Mouse (Mus musculus) brown adipose tissue, adult 24 weeks (tissue): Measurements from ENCODE around the gene Glis3. TPM values are rescaled to one million over a fixed set of nuclear protein-coding genes. Genes with fewer than 3 reads are reported as not detected.

Experiments used
- H3K27ac ChIP-seq: fragments of 200-500 bp; replicated peaks from 2 replicates; pipeline ENCODE4 v1.5.1; 2012; ENCODE audit warnings: low read depth, mild to moderate bottlenecking, low read length
- H3K4me1 ChIP-seq: fragments of 200-500 bp; 2 replicates; pipeline ENCODE4 v1.6.1; 2012; ENCODE audit warnings: low read length, mixed read lengths; ENCODE audit not compliant: control insufficient read depth, insufficient read depth, insufficient read length
- H3K4me3 ChIP-seq: fragments of 200-500 bp; 2 replicates; pipeline ENCODE4 v1.5.1; 2012; ENCODE audit warnings: low read depth, mild to moderate bottlenecking, low read length, moderate library complexity; ENCODE audit not compliant: insufficient read depth
- polyA plus RNA-seq: library from polyadenylated mRNA; stranded (reverse); fragments of >200 nt; gene quantifications from 2 replicates; pipeline ENCODE4 v1.2.4, GENCODE M21; 2012; ENCODE audit not compliant: missing spikeins, insufficient read depth, insufficient read length

The Glis3 gene
- polyA plus RNA-seq, 1 experiment = 4.2 TPM

GRCm38 (mm10) chr19:28299211-28299775 lies 380.6 kb downstream of the Glis3 start:
- no peak overlapping the region for H3K27ac ChIP-seq
- no peaks in the 10 kb centered on the region; the same call in 1 of the 2 replicates for H3K4me1 ChIP-seq
- H3K4me3 ChIP-seq = no peak overlapping the region

GRCm38 (mm10) chr19:28298669-28299068 lies 381.2 kb downstream of the Glis3 start:
- H3K4me3 ChIP-seq = no peak overlapping the region
- no peak overlapping the region for H3K27ac ChIP-seq
- H3K4me1 ChIP-seq = no peaks in the 10 kb centered on the region; the same call in 1 of the 2 replicates

- no peak overlapping the region for H3K4me3 ChIP-seq
- no peak overlapping the region for H3K27ac ChIP-seq
- H3K4me1 ChIP-seq = no peaks in the 10 kb centered on the region
Measured at GRCm38 (mm10) chr19:28291596-28291995, 388.3 kb downstream of the Glis3 start.

- Histone ChIP-seq H3K4me1 (no peaks in the 10 kb centered on the region), H3K4me3 (no peak overlapping the region), H3K27ac (no peak overlapping the region)
Measured at GRCm38 (mm10) chr19:28289457-28289856, 390.4 kb downstream of the Glis3 start.

GRCm38 (mm10) chr19:28287431-28287830 lies 392.4 kb downstream of the Glis3 start:
- Histone ChIP-seq H3K27ac (no peak overlapping the region), H3K4me1 (no peaks in the 10 kb centered on the region), H3K4me3 (no peak overlapping the region)

GRCm38 (mm10) chr19:28284098-28284569 lies 395.7 kb downstream of the Glis3 start:
- Histone ChIP-seq H3K27ac (no peak overlapping the region), H3K4me1 (no peaks in the 10 kb centered on the region), H3K4me3 (no peak overlapping the region)

GRCm38 (mm10) chr19:28283241-28284097 lies 396.4 kb downstream of the Glis3 start:
- Histone ChIP-seq H3K4me3 (no peak overlapping the region), H3K27ac (no peak overlapping the region), H3K4me1 (no peaks in the 10 kb centered on the region)

GRCm38 (mm10) chr19:28281405-28281804 lies 398.5 kb downstream of the Glis3 start:
- H3K4me1 ChIP-seq = no peaks in the 10 kb centered on the region
- no peak overlapping the region for H3K27ac ChIP-seq
- no peak overlapping the region for H3K4me3 ChIP-seq

GRCm38 (mm10) chr19:28277104-28277503 lies 402.8 kb downstream of the Glis3 start:
- Histone ChIP-seq H3K4me3 (no peak overlapping the region), H3K4me1 (no peaks in the 10 kb centered on the region), H3K27ac (no peak overlapping the region)

- H3K27ac ChIP-seq = no peak overlapping the region
- no peak overlapping the region for H3K4me3 ChIP-seq
- H3K4me1 ChIP-seq = no peaks in the 10 kb centered on the region
Measured at GRCm38 (mm10) chr19:28274501-28274900, 405.4 kb downstream of the Glis3 start.

- H3K4me1 ChIP-seq = no peaks in the 10 kb centered on the region
- no peak overlapping the region for H3K27ac ChIP-seq
- H3K4me3 ChIP-seq = no peak overlapping the region
Measured at GRCm38 (mm10) chr19:28273946-28274345, 405.9 kb downstream of the Glis3 start.

GRCm38 (mm10) chr19:28266850-28267249 lies 413.0 kb downstream of the Glis3 start:
- H3K4me1 ChIP-seq = no peaks in the 10 kb centered on the region
- no peak overlapping the region for H3K27ac ChIP-seq
- no peak overlapping the region for H3K4me3 ChIP-seq

GRCm38 (mm10) chr19:28265776-28266175 lies 414.1 kb downstream of the Glis3 start:
- no peaks in the 10 kb centered on the region for H3K4me1 ChIP-seq
- H3K4me3 ChIP-seq = no peak overlapping the region
- H3K27ac ChIP-seq = no peak overlapping the region

GRCm38 (mm10) chr19:28258907-28259675 lies 420.8 kb downstream of the Glis3 start:
- Histone ChIP-seq H3K4me1 (no peaks in the 10 kb centered on the region), H3K27ac (no peak overlapping the region), H3K4me3 (no peak overlapping the region)

- no peak overlapping the region for H3K4me3 ChIP-seq
- no peak overlapping the region for H3K27ac ChIP-seq
- H3K4me1 ChIP-seq = no peaks in the 10 kb centered on the region
Measured at GRCm38 (mm10) chr19:28258480-28258879, 421.4 kb downstream of the Glis3 start.
